Mouse (Mus musculus) embryonic fibroblast, embryonic 13.5 days (primary cell): ENCODE data around the gene Zdhhc22. TPM values are rescaled to one million over a fixed set of nuclear protein-coding genes. Genes with fewer than 3 reads are reported as not detected.

ENCODE experiments used
- H3K27ac ChIP-seq: 2 replicates; pipeline ENCODE4 v1.5.1; 2012; ENCODE audit warnings: low read length, control low read depth, inconsistent platforms; ENCODE audit not compliant: insufficient read depth
- H3K4me1 ChIP-seq: 2 replicates; pipeline ENCODE4 v1.6.1; 2011; ENCODE audit warnings: low read length; ENCODE audit not compliant: control insufficient read depth, insufficient read depth
- H3K4me3 ChIP-seq: 2 replicates; pipeline ENCODE4 v1.5.1; 2011; ENCODE audit warnings: mild to moderate bottlenecking, control low read depth, low read length; ENCODE audit not compliant: insufficient read depth
- CTCF ChIP-seq: IDR thresholded peaks from 2 replicates; pipeline ENCODE4 v1.5.1; 2011; ENCODE audit warnings: mild to moderate bottlenecking, control low read depth, low read length, moderate library complexity, borderline replicate concordance; ENCODE audit not compliant: insufficient read depth
- POLR2A ChIP-seq: IDR thresholded peaks from 2 replicates; pipeline ENCODE4 v1.6.1; 2011; ENCODE audit warnings: low read depth, mild to moderate bottlenecking, control low read depth, low read length, moderate library complexity
- polyA plus RNA-seq: library from polyadenylated mRNA; stranded (reverse); fragments of >200 nt; gene quantifications from 2 replicates; pipeline ENCODE4 v1.2.4, GENCODE M21; 2011; ENCODE audit warnings: low read depth; ENCODE audit not compliant: missing spikeins, insufficient read length

Gene Zdhhc22
- polyA plus RNA-seq, 1 experiment = not detected

DNA sequence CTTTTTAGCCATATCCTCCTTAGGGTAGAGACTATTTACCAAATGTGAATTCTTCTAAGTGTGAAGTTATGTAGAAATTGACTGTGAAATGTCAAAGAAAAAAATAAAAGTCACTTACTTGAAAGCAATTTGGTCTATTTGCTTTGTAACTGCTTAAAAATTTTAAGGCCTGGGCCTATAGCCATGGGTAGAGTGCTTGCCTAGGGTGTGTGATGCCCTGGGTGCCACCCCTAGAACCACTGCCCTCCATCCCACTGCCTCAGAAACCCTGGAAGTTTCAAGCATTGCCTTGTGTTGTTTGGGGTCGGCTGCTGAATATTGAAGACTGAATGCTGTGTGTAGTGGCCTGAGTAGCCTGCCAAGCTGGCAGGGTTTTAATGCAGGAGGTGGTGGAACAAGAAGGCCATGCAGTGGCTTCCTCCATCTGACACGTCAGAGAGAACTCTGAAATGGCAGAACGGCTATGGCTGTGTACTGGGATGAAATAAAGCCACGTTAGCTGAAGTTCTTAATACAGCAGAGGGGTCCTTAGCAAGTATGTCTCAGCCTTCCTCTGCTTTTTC, 24.9 kb downstream of the Zdhhc22 start:
- TF ChIP-seq POLR2A (no peak), CTCF (no peak)
- H3K4me3 ChIP-seq = no peak overlapping the region
- no peaks in the 10 kb centered on the region; the same call in 1 of the 2 replicates for H3K4me1 ChIP-seq
- H3K27ac ChIP-seq = no peak overlapping the region

DNA sequence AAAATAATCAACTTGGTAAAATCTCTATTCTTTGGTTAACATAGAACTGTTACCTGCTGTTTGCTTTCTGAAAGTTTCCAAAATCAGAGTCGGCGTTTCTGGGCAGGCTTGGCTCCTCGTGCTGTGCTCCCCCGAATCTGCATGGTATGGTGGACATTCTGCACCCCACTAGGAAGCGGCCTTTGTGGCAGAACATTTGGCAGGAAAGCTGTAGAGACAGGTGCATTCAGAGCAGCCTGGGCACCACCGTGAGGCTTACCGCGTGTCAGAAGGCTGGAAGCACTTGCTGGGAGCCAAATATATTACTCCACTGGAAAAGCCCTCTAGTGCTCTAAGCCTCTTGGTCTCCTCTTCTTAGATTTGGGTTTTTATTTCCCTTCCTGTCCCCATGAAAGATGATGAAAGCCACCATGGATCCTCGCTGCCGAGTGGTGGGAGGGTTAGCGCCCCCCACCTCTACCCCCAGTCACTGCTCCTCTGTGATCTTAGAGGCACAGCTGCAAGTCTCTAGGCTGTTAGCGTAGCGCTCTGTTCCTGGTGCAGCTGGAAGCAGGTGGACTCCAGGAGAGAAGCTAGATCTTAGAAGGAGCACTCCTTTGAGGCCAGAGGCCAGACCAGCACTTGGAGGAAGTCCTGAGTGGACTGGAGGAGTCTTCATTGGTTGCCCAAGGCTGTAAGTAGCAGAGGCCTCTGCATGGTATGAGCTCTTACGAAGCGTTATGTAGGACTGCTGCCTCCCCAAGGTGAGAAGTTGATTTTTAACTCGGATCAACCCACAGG, 25.8 kb downstream of the Zdhhc22 start:
- no peaks in the 10 kb centered on the region; the same call in 1 of the 2 replicates for H3K4me1 ChIP-seq
- H3K4me3 ChIP-seq = no peak overlapping the region
- no peak for TF ChIP-seq POLR2A
- no peak for TF ChIP-seq CTCF
- H3K27ac ChIP-seq = no peak overlapping the region

DNA sequence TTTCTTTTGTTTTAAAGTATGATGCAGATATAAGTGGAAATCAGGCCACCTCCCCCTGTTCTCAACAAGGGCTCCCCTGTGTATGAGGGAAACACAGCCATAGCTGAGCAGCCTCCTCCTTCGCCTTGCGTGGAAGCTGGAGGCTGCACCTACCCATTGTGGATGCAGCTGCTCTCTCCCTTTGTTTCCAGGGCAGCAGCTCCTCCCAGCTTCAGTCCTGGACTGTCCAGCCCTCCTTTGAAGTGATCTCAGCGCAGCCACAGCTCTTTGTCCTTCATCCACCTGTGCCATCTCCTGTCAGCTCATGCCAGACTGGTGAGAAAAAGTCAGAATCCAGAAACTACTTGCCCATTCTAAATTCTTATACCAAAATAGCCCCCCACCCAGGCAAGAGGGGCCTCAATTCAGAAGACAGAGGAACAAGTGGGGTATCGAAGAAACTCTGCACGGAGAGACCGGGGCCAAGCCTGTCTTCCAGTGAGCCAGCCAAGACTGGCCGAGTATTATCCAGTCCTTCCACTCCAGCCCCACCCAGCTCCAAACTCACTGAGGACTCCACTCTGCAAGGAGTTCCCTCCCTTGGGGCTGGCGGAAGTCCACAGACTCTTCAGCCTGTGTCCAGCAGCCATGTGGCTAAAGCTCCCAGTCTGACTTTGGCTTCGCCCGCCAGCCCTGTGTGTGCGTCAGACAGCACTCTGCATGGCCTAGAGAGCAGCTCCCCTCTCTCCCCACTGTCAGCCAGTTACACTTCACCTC, 28.5 kb downstream of the Zdhhc22 start:
- no peak for TF ChIP-seq CTCF
- TF ChIP-seq POLR2A = no peak
- Histone ChIP-seq H3K4me1 (no peaks in the 10 kb centered on the region), H3K27ac (no peak overlapping the region), H3K4me3 (no peak overlapping the region)

DNA sequence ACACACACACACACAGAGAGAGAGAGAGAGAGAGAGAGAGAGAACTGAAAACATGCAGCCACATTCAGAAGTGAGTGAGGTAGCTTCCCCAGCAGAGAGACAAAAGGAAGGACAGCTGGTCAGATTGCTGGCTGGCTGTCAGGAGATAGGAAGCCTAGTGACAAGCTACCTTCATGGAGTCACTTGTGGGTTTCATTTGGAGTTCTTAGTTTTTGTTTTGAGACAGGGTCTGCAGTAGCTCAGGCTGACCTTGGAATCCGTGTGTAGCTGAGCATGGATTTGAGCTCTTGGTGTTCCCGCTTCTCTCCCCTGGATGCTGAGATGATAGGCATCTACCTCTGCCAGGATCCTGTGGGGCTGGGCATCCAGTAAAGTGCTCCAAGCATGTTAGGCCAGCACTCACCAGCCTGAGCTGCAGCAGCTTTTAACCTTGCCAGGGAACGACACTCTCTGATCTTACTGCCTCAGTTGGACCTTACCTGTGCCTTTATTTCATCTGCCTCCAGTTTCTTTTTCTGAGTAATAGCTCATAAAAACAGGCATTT, 29.4 kb downstream of the Zdhhc22 start:
- Histone ChIP-seq H3K4me3 (no peak overlapping the region), H3K4me1 (no peaks in the 10 kb centered on the region), H3K27ac (no peak overlapping the region)
- TF ChIP-seq CTCF (no peak), POLR2A (no peak)

DNA sequence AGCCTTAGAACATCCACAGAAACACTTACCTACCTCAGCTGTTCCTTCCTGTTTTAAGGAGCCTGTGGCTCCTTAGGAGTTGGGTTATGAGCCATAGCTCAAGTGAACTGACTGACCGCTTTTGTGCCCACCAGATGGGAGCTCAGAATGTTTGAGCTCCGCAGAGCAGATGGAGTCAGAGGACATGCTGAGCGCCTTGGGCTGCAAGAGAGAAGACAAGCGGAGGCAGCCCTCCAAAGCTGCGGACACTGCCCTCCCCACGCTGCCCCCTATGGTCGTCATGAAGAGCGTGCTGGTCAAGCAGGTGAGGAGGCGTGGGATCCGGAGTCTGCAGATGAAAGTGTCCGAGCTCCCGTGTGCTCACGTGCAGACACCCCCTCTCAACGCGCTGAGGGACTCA, 30.1 kb downstream of the Zdhhc22 start:
- H3K4me3 ChIP-seq = no peak overlapping the region
- TF ChIP-seq POLR2A (no peak), CTCF (no peak)
- peaks cover 5% of the 10 kb centered on the region for H3K4me1 ChIP-seq
- H3K27ac ChIP-seq = no peak overlapping the region

DNA sequence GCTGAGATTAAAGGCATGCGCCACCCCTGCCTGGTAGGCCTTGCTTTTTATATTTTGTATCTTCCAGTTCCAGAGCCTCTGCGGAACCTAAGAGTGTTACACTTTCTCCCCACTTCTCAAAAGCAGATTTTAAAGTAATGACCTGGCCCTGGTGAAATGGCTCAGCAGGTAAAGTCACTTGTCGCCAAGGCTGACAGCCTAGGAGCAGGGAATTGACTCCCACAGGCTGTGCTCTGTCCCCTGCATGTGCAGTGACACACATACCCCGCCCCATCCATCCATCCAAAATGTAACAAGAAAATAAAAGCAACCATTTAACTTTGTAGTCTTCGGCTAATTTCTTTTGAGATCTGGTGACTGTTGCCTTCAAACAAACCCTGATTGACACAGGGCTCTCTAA, 30.6 kb downstream of the Zdhhc22 start:
- TF ChIP-seq POLR2A (no peak), CTCF (no peak)

DNA sequence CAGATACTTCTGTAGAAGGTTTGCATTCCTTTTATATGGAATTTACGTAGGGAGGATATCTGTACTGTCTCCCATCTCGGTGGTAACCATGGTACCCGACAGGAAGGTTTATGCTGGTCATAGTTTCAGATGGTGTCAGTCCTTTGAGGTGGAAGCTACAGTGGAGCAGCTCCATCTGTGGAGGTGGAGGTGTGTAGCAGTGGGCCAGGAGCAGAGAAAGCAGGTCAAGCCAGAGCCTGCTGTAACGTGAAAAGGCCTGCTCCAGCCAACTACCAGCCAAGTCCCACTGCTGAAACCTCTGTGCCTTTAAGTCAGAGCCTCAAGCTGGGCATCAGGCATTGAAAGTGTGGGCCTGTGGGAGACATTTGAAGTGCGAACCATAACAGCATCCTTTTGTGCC, 31.7 kb downstream of the Zdhhc22 start:
- Histone ChIP-seq H3K4me3 (no peak overlapping the region), H3K4me1 (peaks cover 5% of the 10 kb centered on the region), H3K27ac (no peak overlapping the region)
- TF ChIP-seq POLR2A (no peak), CTCF (no peak)

More for the DNA sequence above, 30.6 kb downstream of the Zdhhc22 start:
- no peak overlapping the region for H3K27ac ChIP-seq
- no peak overlapping the region for H3K4me3 ChIP-seq
- peaks cover 5% of the 10 kb centered on the region for H3K4me1 ChIP-seq

DNA sequence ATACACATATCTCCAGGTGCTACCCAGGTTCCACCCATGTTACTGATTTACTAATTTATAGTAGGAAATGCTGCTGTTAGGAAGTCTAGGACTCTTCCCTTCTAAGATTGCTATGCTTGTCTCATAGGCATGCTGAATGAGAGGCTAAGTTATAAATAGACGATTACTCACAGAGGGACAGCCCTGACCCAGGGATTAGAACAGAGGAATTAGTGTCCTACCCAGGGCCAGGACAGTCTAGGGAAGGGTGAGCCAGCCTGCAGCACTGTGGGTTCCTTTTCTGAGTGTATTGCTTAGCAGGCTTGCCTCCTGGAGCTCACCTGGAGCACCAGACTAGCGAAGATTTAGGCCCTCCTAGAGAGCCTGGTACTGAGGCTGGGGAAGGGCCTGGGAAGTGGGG, 34.3 kb downstream of the Zdhhc22 start:
- Histone ChIP-seq H3K4me3 (no peak overlapping the region), H3K27ac (no peak overlapping the region), H3K4me1 (peaks cover 5% of the 10 kb centered on the region)
- TF ChIP-seq POLR2A (no peak), CTCF (no peak)

DNA sequence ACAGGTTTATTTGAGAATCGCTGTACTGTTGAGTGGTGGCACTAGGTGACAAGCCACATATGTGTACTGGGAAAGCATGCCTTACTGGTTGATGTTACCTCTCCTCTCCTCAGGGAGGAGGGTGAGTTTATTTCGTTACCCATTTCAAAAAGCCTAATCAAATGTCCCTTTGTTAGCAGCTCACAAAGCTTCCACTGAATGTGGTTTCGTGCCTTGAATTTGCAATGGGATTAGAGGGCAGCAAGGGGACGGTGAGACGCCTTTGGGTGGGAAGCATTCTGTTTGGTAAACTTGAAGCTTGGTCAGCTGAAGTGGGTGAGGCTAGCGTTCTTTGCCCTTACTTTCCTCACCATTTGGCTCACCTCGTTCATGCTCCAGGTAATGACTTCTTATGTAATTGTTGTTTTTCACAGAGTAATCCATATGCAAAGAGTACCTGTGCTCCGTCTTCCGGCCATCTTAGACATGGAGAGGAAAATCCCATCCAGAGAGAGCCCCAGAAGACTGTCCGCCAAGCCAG, 37.8 kb downstream of the Zdhhc22 start:
- no peak overlapping the region for H3K4me3 ChIP-seq
- no peak overlapping the region for H3K27ac ChIP-seq
- TF ChIP-seq CTCF = no peak
- peaks cover 13% of the 10 kb centered on the region for H3K4me1 ChIP-seq

DNA sequence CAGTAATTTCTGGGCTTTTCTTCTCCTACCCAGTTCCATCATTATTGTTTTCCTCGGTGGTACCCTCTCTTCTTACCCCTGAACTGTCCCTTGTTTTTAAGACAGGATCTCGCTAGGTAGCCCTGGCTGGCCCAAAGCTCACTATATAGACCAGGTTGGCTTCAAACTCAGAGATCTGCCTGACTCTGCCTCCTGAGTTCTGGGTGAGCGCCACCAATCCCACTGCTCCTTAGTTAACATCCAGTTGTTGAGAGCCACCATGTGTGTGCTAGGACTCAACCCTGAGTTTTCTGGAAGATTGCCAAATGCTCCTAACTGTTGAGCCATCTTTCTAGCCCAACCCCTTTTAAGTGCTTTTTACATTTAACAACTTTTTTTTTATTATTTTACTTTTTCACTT, 39.3 kb downstream of the Zdhhc22 start:
- Histone ChIP-seq H3K27ac (no peak overlapping the region), H3K4me1 (peaks cover 13% of the 10 kb centered on the region), H3K4me3 (no peak overlapping the region)
- TF ChIP-seq CTCF = no peak
- no peak for TF ChIP-seq POLR2A
